Comparison of ENCODE assay signal across 36 mouse cellular contexts in genomic region chrX:140838077-140838476, GRCm38 (mm10). TPM values are rescaled to one million over a fixed set of nuclear protein-coding genes. Genes with fewer than 3 reads are reported as not detected.
DNase-seq lines count a peak whose midpoint lies in the region; TF ChIP-seq lines count a peak whose summit lies in the region.
"Had no signal": no experiment of that assay in that cellular context is flagged by ENCODE, and none has a peak within 500 bp of the region (broad histone marks: within the 10 kb centered on the region; RNA-seq: fewer than 3 reads in every experiment).

No protein-coding gene starts in this region.

- intact Hi-C loops in heart, postnatal 36 days (cut with DNase I) = no loop called here

- H3K4me3 ChIP-seq in embryonic fibroblast, embryonic 13.5 days (ENCODE audit: insufficient read depth, low read length) = no peak overlapping the region
- H3K4me3 ChIP-seq: embryonic facial prominence, embryonic 10.5 days; embryonic facial prominence, embryonic 13.5 days; forebrain, embryonic 10.5 days; forebrain, embryonic 13.5 days; heart, adult 2 months; heart, embryonic 10.5 days; heart, embryonic 13.5 days; hindbrain, embryonic 10.5 days; hindbrain, embryonic 13.5 days; intestine, embryonic 15.5 days had no signal

- H3K4me1 ChIP-seq in embryonic fibroblast, embryonic 13.5 days (ENCODE audit: control insufficient read depth, insufficient read depth, low read length) = no peaks in the 10 kb centered on the region
- H3K4me1 ChIP-seq: embryonic facial prominence, embryonic 13.5 days; forebrain, embryonic 10.5 days; forebrain, embryonic 13.5 days; heart, embryonic 10.5 days; heart, embryonic 13.5 days; hindbrain, embryonic 10.5 days; hindbrain, embryonic 13.5 days; intestine, embryonic 15.5 days had no signal

- DNase-seq in 3T3-L1 (ENCODE audit: low read depth, low spot score) = peak; percentile 72
- DNase-seq in adipocyte (ENCODE audit: low spot score) = peak; percentile 5
- no peak for DNase-seq in heart, postnatal 36 days
- no peak for DNase-seq in heart, postnatal 4 days
- DNase-seq in adrenal gland, adult 8-10 months = no peak
- DNase-seq: adrenal gland, postnatal 10 days; adrenal gland, postnatal 36 days; B cell, adult 2 months; cerebellum, adult 11-12 months; cerebellum, adult 8-10 months; cerebellum, postnatal 10 days; cerebellum, postnatal 36 days; embryo, embryonic 11 days; gastrocnemius, postnatal 10 days; gastrocnemius, postnatal 36 days; heart, adult 2 months; heart, postnatal 14 days; kidney, adult 11 months had no signal

- peak overlapping the region; percentile 60; the same call in 1 of the 2 replicates for H3K27ac ChIP-seq in embryonic fibroblast, embryonic 13.5 days (ENCODE audit: insufficient read depth, low read length)
- H3K27ac ChIP-seq: embryonic facial prominence, embryonic 10.5 days; embryonic facial prominence, embryonic 13.5 days; forebrain, embryonic 10.5 days; forebrain, embryonic 13.5 days; heart, adult 2 months; heart, embryonic 10.5 days; heart, embryonic 13.5 days; hindbrain, embryonic 10.5 days; hindbrain, embryonic 13.5 days; intestine, embryonic 15.5 days had no signal

- TF ChIP-seq CTCF in embryonic fibroblast, embryonic 13.5 days (IDR thresholded peaks at IDR 0.05; ENCODE audit: borderline replicate concordance, insufficient read depth, low read length) = no peak

- no peak for TF ChIP-seq POLR2A in embryonic fibroblast, embryonic 13.5 days (IDR thresholded peaks at IDR 0.05; ENCODE audit: low read depth, low read length)

RNA-seq across cellular contexts. Expression of gene Tex13b, which starts 24.8 kb away (rescaled TPM):
- polyA plus RNA-seq in embryonic fibroblast, embryonic 13.5 days (2011; ENCODE audit: insufficient read length, low read depth, missing spikeins) = not detected in 2 replicates
- not detected for total RNA-seq in heart, postnatal 36 days (2021)
- not detected for total RNA-seq in heart, postnatal 4 days (2021)
- not detected for total RNA-seq in adrenal gland, adult 8-10 months (2022)
- total RNA-seq: adrenal gland, postnatal 10 days; adrenal gland, postnatal 36 days; G1E; gastrocnemius, postnatal 10 days; gastrocnemius, postnatal 36 days; granulocyte monocyte progenitor cell, adult 5-6 weeks; heart, adult 2 months; heart, postnatal 14 days had no signal
- polyA plus RNA-seq: brain, embryonic 14.5 days; cortical plate, adult 2 months; embryonic facial prominence, embryonic 10.5 days; forebrain, embryonic 10.5 days; forebrain, embryonic 13.5 days; forebrain, embryonic 16.5 days; frontal cortex, adult 2 months; G1E; heart, adult 2 months; heart, embryonic 10.5 days; heart, embryonic 13.5 days; heart, embryonic 16.5 days; hindbrain, embryonic 10.5 days; hindbrain, embryonic 13.5 days; hindbrain, embryonic 16.5 days; intestine, embryonic 15.5 days had no signal

Comparison
In these comparisons a context has a peak if more than half of its experiments do, and no peak if none do; other contexts are left out.
1. DNase-seq: peak in 3T3-L1 (single experiment) and adipocyte (single experiment); none in heart, postnatal 36 days (0 of 2), heart, postnatal 4 days (single experiment) and adrenal gland, adult 8-10 months (single experiment).